Mouse (Mus musculus) hindbrain, embryonic 10.5 days (tissue): ENCODE data around the gene Fmr1nb. TPM values are rescaled to one million over a fixed set of nuclear protein-coding genes. Genes with fewer than 3 reads are reported as not detected.
A peak's percentile ranks its signal among the peaks of the same experiment; 100 is the strongest.
"Not testable (repeated sequence)": the region's sequence is repeated elsewhere in the genome, so short reads cannot be mapped to it uniquely, and the experiment has no call there.

Experiments
- DNase-seq: peaks from one replicate; pipeline ENCODE4 v3.0.0-alpha.2; 2017; ENCODE audit warnings: low spot score
- H3K27ac ChIP-seq: fragments of 300-500 bp; sonication (generic); 2 replicates; pipeline ENCODE4 v1.5.1; 2016; ENCODE audit warnings: mild to moderate bottlenecking, moderate library complexity
- H3K27me3 ChIP-seq: fragments of 300-500 bp; sonication (generic); 2 replicates; pipeline ENCODE4 v1.6.1; 2016; ENCODE audit warnings: mild to moderate bottlenecking; ENCODE audit not compliant: poor library complexity, insufficient read depth, severe bottlenecking
- H3K36me3 ChIP-seq: fragments of 300-500 bp; sonication (generic); 2 replicates; pipeline ENCODE4 v1.6.1; 2016; ENCODE audit warnings: mild to moderate bottlenecking, moderate library complexity
- H3K4me1 ChIP-seq: fragments of 300-500 bp; sonication (generic); replicated peaks from 2 replicates; pipeline ENCODE4 v1.6.1; 2016; ENCODE audit warnings: mild to moderate bottlenecking
- H3K4me3 ChIP-seq: fragments of 300-500 bp; sonication (generic); 2 replicates; pipeline ENCODE4 v1.5.1; 2016; ENCODE audit warnings: mild to moderate bottlenecking, moderate library complexity
- H3K9me3 ChIP-seq: fragments of 300-500 bp; sonication (generic); 2 replicates; pipeline ENCODE4 v1.6.1; 2016; ENCODE audit warnings: mild to moderate bottlenecking, moderate library complexity
- WGBS: fragments of 180-500 bp; shearing (Covaris S2); methylation state at CpG from one replicate; pipeline ENCODE4 v1.1.7; 2016; 5-methylcytosine and 5-hydroxymethylcytosine counted together
- polyA plus RNA-seq: library from polyadenylated mRNA; unstranded; fragments of >200 nt; fragmentation: Nextera tagmentation; extraction: Ambion mirVana; gene quantifications from 2 replicates; pipeline ENCODE4 v1.2.1, GENCODE M21; 2016

Fmr1nb gene
- 0.26 TPM in 1 of 2 replicates, not detected in the other for polyA plus RNA-seq

- no peak for DNase-seq
- no peak within 1 kb of the TSS for H3K4me3 ChIP-seq
- H3K27ac ChIP-seq, result no peak within 1 kb of the TSS
- H3K4me1 ChIP-seq, result no peaks in the 10 kb centered on the region
- no peaks in the 10 kb centered on the region for H3K36me3 ChIP-seq
- WGBS, result 86% methylated on average over 15 of the region's 15 CpGs
- H3K9me3 ChIP-seq, result no peaks in the 10 kb centered on the region
- no peaks in the 10 kb centered on the region for H3K27me3 ChIP-seq
These were observed at the start of gene Fmr1nb for GRCm38 (mm10) chrX:68761606-68762005. Gene Fmr1nb, plus strand, starts transcription at chrX:68761839.

GRCm38 (mm10) chrX:68736902-68737301 lies 24.7 kb upstream of the Fmr1nb start:
- Histone ChIP-seq H3K4me3 (no peak overlapping the region), H3K4me1 (no peaks in the 10 kb centered on the region), H3K36me3 (no peaks in the 10 kb centered on the region), H3K27me3 (no peaks in the 10 kb centered on the region), H3K27ac (no peak overlapping the region), H3K9me3 (no peaks in the 10 kb centered on the region)
- no peak for DNase-seq
- WGBS, result 69% methylated on average over 1 of the region's 1 CpGs

- H3K27ac ChIP-seq, result no peak overlapping the region
- H3K9me3 ChIP-seq, result no peaks in the 10 kb centered on the region
- H3K4me1 ChIP-seq, result no peaks in the 10 kb centered on the region
- WGBS, result 40% methylated on average over 2 of the region's 2 CpGs
- H3K27me3 ChIP-seq, result no peaks in the 10 kb centered on the region
- no peak overlapping the region for H3K4me3 ChIP-seq
- H3K36me3 ChIP-seq, result no peaks in the 10 kb centered on the region
- DNase-seq, result no peak
These were observed 21.6 kb upstream of the Fmr1nb start for GRCm38 (mm10) chrX:68740088-68740487.

GRCm38 (mm10) chrX:68820449-68820848 lies 58.8 kb downstream of the Fmr1nb start:
- peak overlapping the region; percentile 42 for H3K4me3 ChIP-seq
- not testable (repeated sequence) for H3K36me3 ChIP-seq, H3K9me3 ChIP-seq, H3K4me1 ChIP-seq, H3K27ac ChIP-seq, H3K27me3 ChIP-seq
- DNase-seq, result peak; percentile 4
- 42% methylated on average over 2 of the region's 2 CpGs for WGBS

- not testable (repeated sequence) for H3K4me1 ChIP-seq, H3K9me3 ChIP-seq, H3K27me3 ChIP-seq, H3K36me3 ChIP-seq
- peak; percentile 19 for DNase-seq
- WGBS, result 17% methylated on average over 32 of the region's 36 CpGs
- Histone ChIP-seq H3K4me3 (peak within 1 kb of the TSS; percentile 42), H3K27ac (0 out of 2 replicates have a peak within 1 kb of the TSS, but pooled peaks have one; percentile 16)
These were observed 59.4 kb downstream of the Fmr1nb start, which contains the start of gene Gm14698 for GRCm38 (mm10) chrX:68821059-68821458. Gene Gm14698, plus strand, starts transcription at chrX:68821093.

GRCm38 (mm10) chrX:68839548-68840444 lies 78.2 kb downstream of the Fmr1nb start:
- Histone ChIP-seq H3K4me3 (no peak overlapping the region), H3K9me3 (no peaks in the 10 kb centered on the region), H3K36me3 (no peaks in the 10 kb centered on the region), H3K27ac (no peak overlapping the region), H3K4me1 (no peaks in the 10 kb centered on the region), H3K27me3 (no peaks in the 10 kb centered on the region)
- no peak for DNase-seq
- WGBS, result 27% methylated on average over 5 of the region's 5 CpGs

Other genes starting within 250 kb of the Fmr1nb start
- gene Fmr1, start 83.3 kb upstream of the Fmr1nb start, polyA plus RNA-seq, result 49.1 and 55.1 TPM in 2 replicates
- 1.9 and 2.7 TPM in 2 replicates for gene Gm14698, start 59.3 kb downstream of the Fmr1nb start, polyA plus RNA-seq
- not detected in 2 replicates for gene Gm6812, start 131.2 kb downstream of the Fmr1nb start, polyA plus RNA-seq